Mouse (Mus musculus) lung, embryonic 14.5 days (tissue): ENCODE measurements at regions not wholly inside any gene's neighbourhood (a gene's known extent, or its start where the extent isn't known, plus 50 kb on each side); places are given as distances from the start of the nearest gene placed in this dataset.
A peak's percentile ranks its signal among the peaks of the same experiment; 100 is the strongest.

ENCODE experiments used
- ATAC-seq: fragments of 200-750 bp; cut with Nextera tagmentation; 2 replicates; pipeline ENCODE4 v1.8.0; 2017; ENCODE audit warnings: mild to moderate bottlenecking, moderate TSS enrichment, moderate library complexity; ENCODE audit not compliant: insufficient read depth
- DNase-seq: peaks from one replicate; pipeline ENCODE4 v3.0.0-alpha.2; 2015
- H3K27ac ChIP-seq: fragments of 300-500 bp; sonication (generic); 2 replicates; pipeline ENCODE4 v1.5.1; 2014; ENCODE audit warnings: low read depth, mild to moderate bottlenecking, moderate library complexity
- H3K27me3 ChIP-seq: fragments of 300-500 bp; sonication (generic); 2 replicates; pipeline ENCODE4 v1.6.1; 2014; ENCODE audit warnings: low read length, control low read depth; ENCODE audit not compliant: insufficient read depth
- H3K36me3 ChIP-seq: fragments of 300-500 bp; sonication (generic); 2 replicates; pipeline ENCODE4 v1.6.1; 2014; ENCODE audit warnings: control low read depth; ENCODE audit not compliant: insufficient read depth
- H3K4me1 ChIP-seq: fragments of 300-500 bp; sonication (generic); 2 replicates; pipeline ENCODE4 v1.6.1; 2014; ENCODE audit warnings: antibody characterized with exemption, control low read depth; ENCODE audit not compliant: insufficient read depth
- H3K4me2 ChIP-seq: fragments of 300-500 bp; sonication (generic); 2 replicates; pipeline ENCODE4 v1.6.1; 2014; ENCODE audit warnings: mild to moderate bottlenecking
- H3K4me3 ChIP-seq: fragments of 300-500 bp; sonication (generic); 2 replicates; pipeline ENCODE4 v1.5.1; 2014; ENCODE audit warnings: low read depth, low read length
- H3K9ac ChIP-seq: fragments of 300-500 bp; sonication (generic); 2 replicates; pipeline ENCODE4 v1.6.1; 2014
- H3K9me3 ChIP-seq: fragments of 300-500 bp; sonication (generic); 2 replicates; pipeline ENCODE4 v1.6.1; 2016; ENCODE audit warnings: low read depth, low read length, control low read depth
- CTCF ChIP-seq: IDR thresholded peaks from 2 replicates; pipeline ENCODE4 v1.5.1; 2016; ENCODE audit warnings: antibody characterized with exemption, low read depth
- WGBS: fragments of 180-500 bp; shearing (Covaris S2); extraction: QIAGEN DNeasy Blood & Tissue Kit; methylation state at CpG from one replicate; pipeline ENCODE4 v1.1.7; 2014; 5-methylcytosine and 5-hydroxymethylcytosine counted together

GRCm38 (mm10) chr2:50577736-50578135, 281.1 kb upstream of the Mmadhc start:
- no peak for TF ChIP-seq CTCF
- WGBS = 91% methylated on average over 9 of the region's 9 CpGs
- DNase-seq (no peak), ATAC-seq (no peak)
- Histone ChIP-seq H3K9me3 (no peaks in the 10 kb centered on the region), H3K27ac (no peak overlapping the region), H3K4me2 (no peak overlapping the region), H3K4me3 (no peak overlapping the region), H3K36me3 (no peaks in the 10 kb centered on the region), H3K4me1 (peaks cover 4% of the 10 kb centered on the region; the same call in 1 of the 2 replicates), H3K9ac (no peak overlapping the region), H3K27me3 (no peaks in the 10 kb centered on the region)

DNA sequence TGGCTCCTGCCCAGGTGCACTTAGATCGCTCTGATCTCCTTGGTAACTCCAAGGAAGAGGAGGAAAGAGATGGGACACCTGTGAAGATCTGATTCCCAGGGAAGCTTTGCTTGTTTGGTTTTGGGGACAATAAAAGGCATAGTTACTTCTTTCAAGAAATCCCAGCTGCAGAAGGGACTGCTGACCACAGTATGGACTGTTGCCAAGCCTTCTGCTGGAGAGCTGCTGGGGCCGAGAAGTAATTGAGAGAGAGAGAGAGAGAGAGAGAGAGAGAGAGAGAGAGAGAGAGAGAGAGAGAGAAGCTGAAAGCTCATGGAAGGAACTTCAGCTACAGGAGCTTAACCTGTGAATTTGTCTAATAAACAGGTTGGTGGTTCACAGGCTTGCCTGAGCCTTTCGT, 276.9 kb upstream of the Mmadhc start:
- Histone ChIP-seq H3K36me3 (no peaks in the 10 kb centered on the region), H3K9ac (no peak overlapping the region), H3K27ac (no peak overlapping the region; the same call in 1 of the 2 replicates), H3K9me3 (no peaks in the 10 kb centered on the region), H3K27me3 (no peaks in the 10 kb centered on the region), H3K4me1 (peaks cover 4% of the 10 kb centered on the region; the same call in 1 of the 2 replicates), H3K4me2 (no peak overlapping the region), H3K4me3 (no peak overlapping the region)
- WGBS = 37% methylated on average over 3 of the region's 3 CpGs
- TF ChIP-seq CTCF = no peak
- peak; percentile 41; the same call in 1 of the 2 replicates for ATAC-seq
- peak; percentile 89 for DNase-seq

- ATAC-seq (no peak), DNase-seq (no peak)
- 83% methylated on average over 4 of the region's 4 CpGs for WGBS
- TF ChIP-seq CTCF = no peak
- H3K36me3 ChIP-seq = no peaks in the 10 kb centered on the region
- H3K27me3 ChIP-seq = no peaks in the 10 kb centered on the region
- H3K9me3 ChIP-seq = no peaks in the 10 kb centered on the region
- no peak overlapping the region for H3K4me2 ChIP-seq
- H3K4me1 ChIP-seq = peaks cover 4% of the 10 kb centered on the region; the same call in 1 of the 2 replicates
- H3K9ac ChIP-seq = no peak overlapping the region
- no peak overlapping the region for H3K27ac ChIP-seq
- H3K4me3 ChIP-seq = no peak overlapping the region
Observed at GRCm38 (mm10) chr2:50571021-50571420, 274.4 kb upstream of the Mmadhc start.

DNA sequence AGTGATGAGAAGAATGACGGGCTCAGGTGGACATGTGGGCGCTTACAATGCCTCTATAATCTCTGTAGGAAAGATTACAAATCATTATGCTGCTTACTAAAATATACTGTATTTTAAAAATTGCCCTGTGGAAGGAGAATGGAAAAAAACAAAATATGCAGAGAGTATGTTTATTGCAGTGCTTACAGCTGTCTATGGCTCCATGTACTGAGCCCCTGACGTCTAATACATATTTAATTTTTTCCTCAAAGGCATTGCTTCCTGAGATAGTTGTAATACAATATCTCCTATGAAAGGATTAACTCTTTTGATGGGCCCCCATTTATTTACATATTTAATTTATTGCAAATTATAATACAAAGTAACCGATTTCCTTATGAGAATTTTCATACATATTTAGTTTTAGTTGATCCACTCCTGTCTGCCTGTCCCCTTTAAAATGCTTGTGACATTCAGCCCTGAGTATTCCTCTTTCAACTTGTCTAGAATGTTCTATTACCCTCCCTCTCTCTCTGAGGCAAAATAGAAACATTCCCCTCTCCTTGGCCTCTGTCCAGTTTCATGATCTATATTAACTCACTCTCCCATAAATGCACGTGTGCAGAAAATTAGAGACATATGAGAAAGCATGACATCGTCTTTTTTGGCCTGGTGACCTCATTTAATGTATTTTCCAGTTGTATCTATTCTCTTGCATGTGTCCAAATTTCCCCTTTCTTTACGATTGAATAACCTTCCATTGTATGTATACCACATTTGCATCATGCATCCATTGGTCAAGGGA, 273.1 kb upstream of the Mmadhc start:
- Histone ChIP-seq H3K4me2 (no peak overlapping the region), H3K4me3 (no peak overlapping the region), H3K27me3 (no peaks in the 10 kb centered on the region), H3K9ac (no peak overlapping the region), H3K27ac (no peak overlapping the region), H3K4me1 (peaks cover 4% of the 10 kb centered on the region; the same call in 1 of the 2 replicates), H3K9me3 (no peaks in the 10 kb centered on the region), H3K36me3 (no peaks in the 10 kb centered on the region)
- DNase-seq (peak; percentile 20), ATAC-seq (no peak)
- TF ChIP-seq CTCF = no peak
- WGBS = 71% methylated on average over 7 of the region's 7 CpGs

DNA sequence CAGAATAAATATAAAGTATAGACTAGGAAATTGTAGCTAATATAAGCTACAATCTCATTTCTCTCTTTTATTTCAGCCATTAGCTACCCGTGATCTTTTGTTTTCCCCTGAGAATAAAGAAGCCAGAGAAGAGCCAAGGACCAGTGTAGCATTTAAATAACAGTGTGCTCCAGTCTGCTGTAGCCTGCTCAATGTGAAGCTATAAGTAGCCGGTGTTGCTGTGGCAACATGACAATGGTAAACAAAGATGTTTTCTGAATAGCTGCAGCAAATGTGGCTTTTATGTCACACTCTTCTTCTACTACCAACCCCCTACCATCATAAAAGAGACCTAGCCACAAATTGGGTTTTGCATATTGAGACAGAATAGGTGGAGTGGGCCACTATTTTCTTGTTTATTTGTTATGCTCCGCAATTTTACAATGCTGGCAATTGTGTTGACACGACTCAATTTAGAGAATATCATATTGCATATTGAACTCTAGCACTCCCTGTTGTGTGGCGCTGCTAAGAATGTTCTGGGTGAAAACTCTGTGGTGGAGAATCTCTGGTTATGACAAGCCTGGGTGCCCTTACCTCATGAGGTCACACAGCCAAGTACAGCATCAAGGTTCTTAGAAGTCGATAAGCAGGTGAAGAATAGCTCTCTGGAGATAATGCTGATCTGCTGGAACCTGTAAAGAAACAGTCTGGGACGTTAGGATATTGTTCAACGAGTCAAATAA, 272.3 kb upstream of the Mmadhc start:
- no peak overlapping the region for H3K4me3 ChIP-seq
- H3K9me3 ChIP-seq = no peaks in the 10 kb centered on the region
- H3K4me1 ChIP-seq = peaks cover 4% of the 10 kb centered on the region; the same call in 1 of the 2 replicates
- WGBS = 68% methylated on average over 8 of the region's 8 CpGs
- no peak for TF ChIP-seq CTCF
- no peaks in the 10 kb centered on the region for H3K27me3 ChIP-seq
- DNase-seq (peak; percentile 8), ATAC-seq (no peak)
- H3K9ac ChIP-seq = no peak overlapping the region
- no peak overlapping the region for H3K27ac ChIP-seq
- H3K36me3 ChIP-seq = no peaks in the 10 kb centered on the region
- H3K4me2 ChIP-seq = no peak overlapping the region

GRCm38 (mm10) chr2:50567542-50567941, 270.9 kb upstream of the Mmadhc start:
- Histone ChIP-seq H3K9ac (no peak overlapping the region), H3K36me3 (no peaks in the 10 kb centered on the region), H3K4me2 (no peak overlapping the region), H3K4me1 (no peaks in the 10 kb centered on the region), H3K9me3 (no peaks in the 10 kb centered on the region), H3K4me3 (no peak overlapping the region), H3K27ac (no peak overlapping the region), H3K27me3 (no peaks in the 10 kb centered on the region)
- DNase-seq = peak; percentile 53
- 17% methylated on average over 1 of the region's 1 CpGs for WGBS
- no peak for TF ChIP-seq CTCF
- no peak for ATAC-seq

DNA sequence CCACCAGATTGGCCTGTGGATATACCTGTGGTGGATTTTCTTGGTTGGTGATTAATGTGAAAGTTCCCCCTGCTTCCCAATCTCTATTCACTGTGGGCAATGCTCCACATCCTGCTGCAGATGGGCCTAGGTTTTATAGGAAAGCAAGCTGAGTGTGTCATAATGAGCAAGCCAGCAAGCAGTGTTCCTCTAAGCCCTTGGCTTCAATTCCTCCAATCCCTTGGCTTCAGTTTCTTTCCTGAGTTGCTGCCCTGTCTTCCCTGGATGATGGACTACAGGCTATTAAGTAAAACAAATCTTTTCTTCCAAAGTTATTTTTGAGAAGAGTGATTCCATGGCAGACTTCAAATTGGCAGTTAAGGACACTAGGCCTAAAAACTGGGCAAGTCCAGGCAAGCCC, 257.4 kb upstream of the Mmadhc start:
- Histone ChIP-seq H3K9ac (no peak overlapping the region), H3K27me3 (no peaks in the 10 kb centered on the region), H3K4me2 (no peak overlapping the region), H3K27ac (no peak overlapping the region), H3K36me3 (no peaks in the 10 kb centered on the region), H3K4me1 (no peaks in the 10 kb centered on the region), H3K4me3 (no peak overlapping the region), H3K9me3 (no peaks in the 10 kb centered on the region)
- ATAC-seq = no peak
- no peak for DNase-seq
- TF ChIP-seq CTCF = no peak
